Mouse (Mus musculus) T-helper 1 cell (primary cell): ENCODE measurements around the gene Med28.

ENCODE experiments used
- in situ Hi-C: fragments of 300-600 bp; cut with MboI, MseI; formaldehyde crosslinking; loops from one replicate; pipeline ENCODE4 v1.15.1; 2025; ENCODE audit warnings: high pct_unique_total_duplicates

The Med28 gene

GRCm38 (mm10) chr5:45497564-45497963 lies 22.5 kb upstream of the Med28 start:
- in situ Hi-C loops: loop anchor here (10.0 kb wide), 1 partner anchor 367 kb away; no protein-coding TSS in a partner anchor

DNA sequence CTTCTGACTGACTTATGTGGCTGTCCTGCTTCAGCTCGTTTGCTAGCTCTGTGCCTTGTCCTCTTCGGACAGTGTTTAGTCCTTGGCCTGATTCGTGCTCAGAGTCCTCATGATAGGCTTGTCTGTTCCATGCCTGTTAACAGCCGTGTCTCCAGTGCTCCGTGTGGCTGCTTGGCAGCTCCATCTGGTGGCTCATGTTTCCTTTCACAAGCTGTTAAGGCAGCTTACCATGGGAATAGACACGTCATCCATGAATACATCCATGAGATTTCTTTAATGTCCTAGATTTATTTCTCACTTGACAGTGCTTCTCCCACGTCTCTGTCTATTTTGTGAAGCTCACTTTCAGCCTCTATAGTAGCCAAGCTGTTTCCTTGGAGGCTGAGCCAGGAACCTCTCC lies 10.0 kb upstream of the Med28 start:
- in situ Hi-C loops: no loop called here

DNA sequence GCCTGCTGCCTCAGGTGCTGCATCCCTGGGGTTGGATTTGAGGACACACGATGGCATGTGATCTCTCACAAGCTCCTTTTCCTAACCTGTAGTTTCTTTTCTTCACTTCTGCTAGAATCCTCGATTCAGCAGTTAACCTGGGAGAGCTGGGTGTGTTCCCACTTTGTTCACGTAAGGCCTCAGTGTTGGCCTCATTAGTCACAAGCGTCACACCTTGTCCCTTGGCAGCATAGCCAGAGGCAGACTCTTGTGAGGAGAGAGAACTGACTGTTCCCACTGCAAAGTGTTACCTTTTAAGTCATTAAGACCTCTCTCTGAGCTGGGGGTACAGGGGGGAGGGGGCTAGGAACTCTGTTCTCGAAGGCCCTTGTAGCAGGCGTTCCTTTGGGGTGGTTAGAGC lies 7.1 kb upstream of the Med28 start:
- in situ Hi-C loops: no loop called here

GRCm38 (mm10) chr5:45513511-45513910 lies 6.5 kb upstream of the Med28 start:
- in situ Hi-C loops: no loop called here

- in situ Hi-C loops: no loop called here
Measured at GRCm38 (mm10) chr5:45514599-45514998, 5.4 kb upstream of the Med28 start.

DNA sequence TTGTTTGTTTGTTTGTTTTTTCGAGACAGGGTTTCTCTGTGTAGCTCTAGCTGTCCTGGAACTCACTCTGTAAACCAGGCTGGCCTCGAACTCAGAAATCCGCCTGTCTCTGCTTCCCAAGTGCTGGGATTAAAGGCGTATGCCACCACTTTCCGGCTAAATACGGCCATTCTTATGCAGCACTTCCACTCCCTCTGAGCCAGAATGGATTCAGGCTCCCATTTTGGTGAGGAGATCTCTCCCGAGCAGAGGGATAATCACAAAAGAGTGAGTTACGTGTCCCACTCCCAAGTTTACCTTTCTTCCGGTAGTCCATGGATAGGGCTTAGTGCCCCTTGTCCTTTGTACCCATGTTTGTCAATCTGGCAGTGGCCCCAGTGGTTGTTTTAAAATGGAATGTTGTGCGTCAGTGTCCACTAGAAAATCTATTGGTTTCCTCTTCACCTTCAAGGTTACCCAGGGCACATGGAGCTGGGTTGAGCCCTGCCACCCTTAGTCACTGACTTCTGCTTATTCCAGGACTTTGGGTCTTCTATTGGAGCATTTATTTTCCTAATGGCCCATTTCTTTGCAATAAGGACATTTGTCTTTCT lies 4.8 kb upstream of the Med28 start:
- in situ Hi-C loops: no loop called here

DNA sequence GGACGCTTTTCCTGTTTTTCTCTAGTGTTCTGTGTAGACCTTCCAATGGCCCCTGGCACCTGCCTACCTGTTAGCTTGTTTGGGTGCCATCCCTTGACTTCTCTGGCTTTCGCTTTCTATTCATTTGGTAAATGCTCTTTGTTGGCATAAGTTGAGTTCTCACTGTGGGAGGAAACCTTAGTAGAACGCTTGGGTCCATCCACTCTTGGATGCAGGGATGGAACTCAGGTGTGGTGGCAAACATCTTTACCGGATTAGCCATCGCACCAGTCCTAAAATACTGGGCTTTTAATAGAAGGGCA lies 731 bp downstream of the Med28 start:
- in situ Hi-C loops: loop anchor here (5.0 kb wide), 1 partner anchor 73 kb away; no protein-coding TSS in a partner anchor

- in situ Hi-C loops: loop anchor here (5.0 kb wide), 1 partner anchor 74 kb away; no protein-coding TSS in a partner anchor
Measured at GRCm38 (mm10) chr5:45521601-45522000, 1.6 kb downstream of the Med28 start.

- in situ Hi-C loops: no loop called here
Measured at GRCm38 (mm10) chr5:45525101-45525500, 5.1 kb downstream of the Med28 start.

- in situ Hi-C loops: no loop called here
Measured at GRCm38 (mm10) chr5:45526338-45526737, 6.3 kb downstream of the Med28 start.

DNA sequence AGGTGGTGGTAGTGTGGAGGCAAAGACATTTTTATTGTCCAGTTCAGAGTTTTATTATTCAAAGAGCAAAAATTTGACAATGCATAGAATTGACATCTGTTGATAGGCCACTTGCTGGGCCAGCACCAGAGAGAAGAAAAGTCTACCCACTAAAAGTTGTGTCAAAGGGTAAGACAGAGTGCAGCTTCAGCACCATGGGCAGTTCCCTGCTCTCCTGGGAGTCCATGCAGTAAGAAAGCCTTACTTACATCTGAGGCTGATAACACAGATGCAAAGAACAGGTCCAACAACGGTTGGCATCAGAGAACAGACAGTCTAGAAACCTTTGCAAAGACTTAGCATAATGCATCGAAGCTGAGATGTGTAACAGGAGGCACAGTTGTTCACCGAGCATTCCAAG lies 9.7 kb downstream of the Med28 start:
- in situ Hi-C loops: loop anchor here (5.0 kb wide), 1 partner anchor 57 kb away; no protein-coding TSS in a partner anchor

DNA sequence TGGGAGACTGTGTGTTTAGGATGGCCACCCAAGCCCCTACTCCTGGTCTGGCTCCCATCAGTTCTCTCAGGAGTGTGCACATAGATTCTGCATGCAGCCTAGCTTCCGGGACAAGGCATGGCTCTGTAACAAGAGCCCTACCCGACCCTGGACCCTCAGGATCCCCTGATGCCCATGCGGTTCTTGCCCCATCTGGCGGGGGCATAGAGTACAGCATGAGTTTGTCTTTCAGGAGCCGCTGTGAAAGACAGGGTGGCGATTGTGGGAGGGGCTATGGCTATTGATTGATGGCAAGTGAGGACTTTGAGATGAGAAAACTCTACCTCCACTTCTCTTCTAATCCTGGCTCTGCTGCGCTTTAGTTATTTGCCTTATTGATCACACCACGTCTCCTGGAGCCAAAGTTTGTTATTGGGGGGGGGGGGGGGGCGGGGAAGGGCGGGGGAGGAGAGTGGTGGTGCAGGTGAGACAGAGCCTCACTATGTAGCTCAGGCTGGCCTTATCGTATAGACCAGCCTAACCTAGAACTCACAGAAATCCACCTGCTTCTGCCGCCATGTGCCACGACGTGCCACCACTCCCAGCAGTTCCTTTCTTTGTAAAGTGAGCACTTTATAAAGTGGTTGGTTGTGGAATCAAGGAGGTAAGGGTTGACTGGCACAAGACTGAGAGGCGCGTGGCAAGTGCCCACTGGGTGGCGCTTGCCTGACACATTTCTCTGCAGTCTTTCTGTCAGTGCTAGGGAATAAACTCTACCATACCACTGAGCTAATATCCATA lies 14.5 kb downstream of the Med28 start:
- in situ Hi-C loops: loop anchor here (5.0 kb wide), 3 partner anchors 62 to 133 kb away; partner anchors contain the start of gene Ncapg

GRCm38 (mm10) chr5:45535177-45535576 lies 15.1 kb downstream of the Med28 start:
- in situ Hi-C loops: loop anchor here (5.0 kb wide), 2 partner anchors 97 to 132 kb away; partner anchors contain the start of gene Ncapg

- in situ Hi-C loops: loop anchor here (5.0 kb wide), 2 partner anchors 93 to 128 kb away; partner anchors contain the start of gene Ncapg
Measured at GRCm38 (mm10) chr5:45539502-45539901, 19.5 kb downstream of the Med28 start.

- in situ Hi-C loops: loop anchor here (5.0 kb wide), 1 partner anchor 799 kb away; no protein-coding TSS in a partner anchor
Measured at GRCm38 (mm10) chr5:45543374-45543773, 23.3 kb downstream of the Med28 start.

DNA sequence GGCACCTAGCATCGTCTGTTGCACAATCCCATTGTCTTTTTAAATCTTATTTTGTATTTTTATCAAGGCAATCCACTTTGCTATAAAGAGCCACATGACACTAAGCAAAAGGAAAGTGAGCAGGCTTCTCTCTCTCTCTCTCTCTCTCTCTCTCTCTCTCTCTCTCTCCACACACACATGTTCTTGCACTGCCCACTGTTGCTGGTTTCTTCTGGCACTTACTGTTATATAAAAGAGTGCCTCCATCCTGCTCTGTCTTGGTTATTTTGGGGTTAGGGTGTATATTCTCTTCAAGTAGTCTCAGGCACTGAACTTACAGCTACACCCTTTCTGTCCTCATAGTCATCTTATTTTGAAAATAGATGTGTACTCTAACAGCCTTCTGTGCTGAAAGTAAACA lies 29.6 kb downstream of the Med28 start:
- in situ Hi-C loops: no loop called here

- in situ Hi-C loops: no loop called here
Measured at GRCm38 (mm10) chr5:45564054-45564453, 44.0 kb downstream of the Med28 start.

DNA sequence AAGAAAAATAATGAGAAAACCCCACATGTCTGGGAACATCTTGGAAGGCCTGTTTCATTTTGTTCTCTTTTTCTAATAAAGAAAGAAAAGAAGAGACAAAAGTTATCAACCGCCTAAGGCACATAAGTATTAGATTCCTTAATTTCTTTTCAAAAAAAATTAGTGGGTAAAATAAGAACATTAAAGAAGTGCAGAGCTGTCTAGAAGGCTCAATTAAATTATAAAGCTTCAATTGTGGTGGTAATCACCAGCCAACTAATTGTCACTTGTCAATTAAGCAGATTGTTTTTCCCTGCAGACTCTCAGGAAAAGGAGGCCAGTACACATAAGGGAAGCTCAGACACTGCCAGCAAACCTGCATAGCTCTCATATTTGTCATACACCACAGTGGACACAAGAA lies 45.8 kb downstream of the Med28 start:
- in situ Hi-C loops: no loop called here

GRCm38 (mm10) chr5:45572816-45573215 lies 52.8 kb downstream of the Med28 start:
- in situ Hi-C loops: no loop called here

GRCm38 (mm10) chr5:45576716-45577115 lies 56.7 kb downstream of the Med28 start:
- in situ Hi-C loops: no loop called here

DNA sequence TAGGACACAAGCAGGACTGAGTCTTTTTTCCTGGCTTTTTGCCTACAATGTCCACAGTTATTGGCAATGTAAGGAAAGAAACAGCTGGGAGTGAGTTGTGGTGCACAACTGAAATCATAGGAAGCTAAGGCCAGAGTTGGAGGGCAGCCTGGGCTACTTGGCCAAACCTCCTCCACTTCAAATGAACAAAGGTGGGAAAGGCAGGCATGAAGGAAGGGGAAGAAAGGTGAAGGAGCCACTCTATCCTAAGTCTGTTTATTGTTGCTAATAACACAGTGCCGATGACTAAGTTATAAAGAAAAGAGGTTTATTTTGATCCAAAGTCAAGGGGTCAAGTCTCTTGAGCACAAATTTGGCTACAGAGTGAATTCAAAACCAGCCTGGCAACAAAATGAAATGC lies 57.3 kb downstream of the Med28 start:
- in situ Hi-C loops: no loop called here
